Mouse (Mus musculus) hindbrain, postnatal 0 days (tissue): ENCODE measurements around the gene Ppt1. TPM values are rescaled to one million over a fixed set of nuclear protein-coding genes. Genes with fewer than 3 reads are reported as not detected.

Experiments used
- ATAC-seq: fragments of 200-750 bp; cut with Nextera tagmentation; 2 replicates; pipeline ENCODE4 v1.8.0; 2017; ENCODE audit warnings: mild to moderate bottlenecking, moderate TSS enrichment, moderate library complexity
- DNase-seq: peaks from one replicate; pipeline ENCODE4 v3.0.0-alpha.2; 2015; ENCODE audit warnings: low spot score
- H3K27ac ChIP-seq: fragments of 300-500 bp; sonication (generic); 2 replicates; pipeline ENCODE4 v1.5.1; 2014; ENCODE audit warnings: mild to moderate bottlenecking
- H3K27me3 ChIP-seq: fragments of 300-500 bp; sonication (generic); 2 replicates; pipeline ENCODE4 v1.6.1; 2014; ENCODE audit warnings: low read length, mixed read lengths; ENCODE audit not compliant: insufficient read depth
- H3K36me3 ChIP-seq: fragments of 300-500 bp; sonication (generic); 2 replicates; pipeline ENCODE4 v1.6.1; 2014; ENCODE audit warnings: low read length, mixed read lengths; ENCODE audit not compliant: insufficient read depth
- H3K4me1 ChIP-seq: fragments of 300-500 bp; sonication (generic); 2 replicates; pipeline ENCODE4 v1.6.1; 2014; ENCODE audit warnings: antibody characterized with exemption, low read length, mixed read lengths; ENCODE audit not compliant: insufficient read depth
- H3K4me2 ChIP-seq: fragments of 300-500 bp; sonication (generic); 2 replicates; pipeline ENCODE4 v1.6.1; 2014; ENCODE audit warnings: low read depth, mild to moderate bottlenecking, low read length, moderate library complexity, mixed read lengths
- H3K4me3 ChIP-seq: fragments of 300-500 bp; sonication (generic); 2 replicates; pipeline ENCODE4 v1.5.1; 2014; ENCODE audit warnings: low read length
- H3K9ac ChIP-seq: fragments of 300-500 bp; sonication (generic); replicated peaks from 2 replicates; pipeline ENCODE4 v1.6.1; 2014; ENCODE audit warnings: mild to moderate bottlenecking, low read length, moderate library complexity, mixed read lengths
- H3K9me3 ChIP-seq: fragments of 300-500 bp; sonication (generic); 2 replicates; pipeline ENCODE4 v1.6.1; 2016; ENCODE audit warnings: low read length, mixed read lengths
- CTCF ChIP-seq: IDR thresholded peaks from 2 replicates; pipeline ENCODE4 v1.5.1; 2016; ENCODE audit warnings: antibody characterized with exemption, control low read depth, low read depth
- WGBS: fragments of 180-500 bp; shearing (Covaris S2); extraction: QIAGEN DNeasy Blood & Tissue Kit; methylation state at CpG from one replicate; pipeline ENCODE4 v1.1.7; 2014; 5-methylcytosine and 5-hydroxymethylcytosine counted together
- polyA plus RNA-seq: library from polyadenylated mRNA; unstranded; fragments of >200 nt; fragmentation: Nextera tagmentation; extraction: Ambion mirVana; gene quantifications from 2 replicates; pipeline ENCODE4 v1.2.1, GENCODE M21; 2015
- total RNA-seq: library from RNA; depleted of rRNA; stranded (reverse); fragments of >200 nt; gene quantifications from 2 replicates; pipeline ENCODE4 v1.2.3, GENCODE M21; 2014

Ppt1 gene
- total and polyA plus RNA-seq, 2 experiments from 2014 or later: 29.0 to 88.5 TPM

- H3K4me2 ChIP-seq: no peak overlapping the region
- DNase-seq (no peak), ATAC-seq (no peak)
- no peaks in the 10 kb centered on the region for H3K4me1 ChIP-seq
- no peaks in the 10 kb centered on the region for H3K36me3 ChIP-seq
- H3K9me3 ChIP-seq: no peaks in the 10 kb centered on the region
- no peak overlapping the region for H3K9ac ChIP-seq
- no peak overlapping the region for H3K4me3 ChIP-seq
- no peak overlapping the region for H3K27ac ChIP-seq
- TF ChIP-seq CTCF: no peak
- no peaks in the 10 kb centered on the region for H3K27me3 ChIP-seq
Measured at GRCm38 (mm10) chr4:122827651-122828050, 8.4 kb upstream of the Ppt1 start.

- Histone ChIP-seq H3K36me3 (no peaks in the 10 kb centered on the region), H3K27ac (no peak overlapping the region), H3K27me3 (no peaks in the 10 kb centered on the region), H3K4me2 (no peak overlapping the region), H3K4me3 (no peak overlapping the region), H3K9me3 (no peaks in the 10 kb centered on the region), H3K4me1 (no peaks in the 10 kb centered on the region), H3K9ac (no peak overlapping the region)
- TF ChIP-seq CTCF: no peak
- DNase-seq (no peak), ATAC-seq (no peak)
- WGBS: 91% methylated on average over 6 of the region's 6 CpGs
Measured at GRCm38 (mm10) chr4:122829339-122829738, 6.7 kb upstream of the Ppt1 start.

- no peaks in the 10 kb centered on the region for H3K36me3 ChIP-seq
- no peaks in the 10 kb centered on the region for H3K27me3 ChIP-seq
- H3K27ac ChIP-seq: no peak overlapping the region
- no peaks in the 10 kb centered on the region for H3K9me3 ChIP-seq
- DNase-seq: peak; percentile 4
- H3K4me3 ChIP-seq: no peak overlapping the region
- peaks cover 5% of the 10 kb centered on the region; the same call in 1 of the 2 replicates for H3K4me1 ChIP-seq
- no peak overlapping the region for H3K9ac ChIP-seq
- no peak for TF ChIP-seq CTCF
- 3% methylated on average over 1 of the region's 1 CpGs for WGBS
- ATAC-seq: no peak
- no peak overlapping the region for H3K4me2 ChIP-seq
Measured at GRCm38 (mm10) chr4:122831888-122832287, 4.2 kb upstream of the Ppt1 start.

- WGBS: 0% methylated on average over 7 of the region's 7 CpGs
- no peaks in the 10 kb centered on the region for H3K9me3 ChIP-seq
- H3K27me3 ChIP-seq: no peaks in the 10 kb centered on the region
- peaks cover 10% of the 10 kb centered on the region; the same call in 1 of the 2 replicates for H3K4me1 ChIP-seq
- ATAC-seq (peak; percentile 55), DNase-seq (no peak)
- peak overlapping the region; percentile 91 for H3K9ac ChIP-seq
- no peaks in the 10 kb centered on the region for H3K36me3 ChIP-seq
- TF ChIP-seq CTCF: no peak
- peak overlapping the region; percentile 87 for H3K27ac ChIP-seq
- H3K4me3 ChIP-seq: peak overlapping the region; percentile 81
- peak overlapping the region; percentile 68 for H3K4me2 ChIP-seq
Measured at GRCm38 (mm10) chr4:122836403-122836775, 347 bp downstream of the Ppt1 start.

- peak overlapping the region; percentile 68 for H3K4me2 ChIP-seq
- H3K36me3 ChIP-seq: no peaks in the 10 kb centered on the region
- peaks cover 10% of the 10 kb centered on the region; the same call in 1 of the 2 replicates for H3K4me1 ChIP-seq
- no peaks in the 10 kb centered on the region for H3K9me3 ChIP-seq
- no peak overlapping the region; the same call in 1 of the 2 replicates for H3K9ac ChIP-seq
- H3K27me3 ChIP-seq: no peaks in the 10 kb centered on the region
- no peak for TF ChIP-seq CTCF
- ATAC-seq (no peak), DNase-seq (no peak)
- H3K4me3 ChIP-seq: peak overlapping the region; percentile 81; the same call in 1 of the 2 replicates
- no peak overlapping the region for H3K27ac ChIP-seq
- 66% methylated on average over 6 of the region's 6 CpGs for whole genome bisulfite sequencing
Measured at GRCm38 (mm10) chr4:122837180-122837730, 1.2 kb downstream of the Ppt1 start.

GRCm38 (mm10) chr4:122837994-122838393, 2.0 kb downstream of the Ppt1 start:
- H3K27me3 ChIP-seq: no peaks in the 10 kb centered on the region
- DNase-seq (peak; percentile 21), ATAC-seq (no peak)
- no peak overlapping the region for H3K4me2 ChIP-seq
- no peak for TF ChIP-seq CTCF
- WGBS: 72% methylated on average over 2 of the region's 2 CpGs
- no peak overlapping the region for H3K9ac ChIP-seq
- H3K4me1 ChIP-seq: peaks cover 10% of the 10 kb centered on the region; the same call in 1 of the 2 replicates
- H3K27ac ChIP-seq: no peak overlapping the region
- H3K9me3 ChIP-seq: no peaks in the 10 kb centered on the region
- no peak overlapping the region for H3K4me3 ChIP-seq
- no peaks in the 10 kb centered on the region for H3K36me3 ChIP-seq

- H3K4me2 ChIP-seq: no peak overlapping the region
- H3K27me3 ChIP-seq: no peaks in the 10 kb centered on the region
- TF ChIP-seq CTCF: no peak
- H3K9me3 ChIP-seq: no peaks in the 10 kb centered on the region
- peaks cover 10% of the 10 kb centered on the region; the same call in 1 of the 2 replicates for H3K4me1 ChIP-seq
- ATAC-seq (no peak), DNase-seq (no peak)
- H3K36me3 ChIP-seq: no peaks in the 10 kb centered on the region
- no peak overlapping the region for H3K27ac ChIP-seq
- no peak overlapping the region for H3K9ac ChIP-seq
- no peak overlapping the region for H3K4me3 ChIP-seq
- 63% methylated on average over 1 of the region's 1 CpGs for WGBS
Measured at GRCm38 (mm10) chr4:122838416-122838815, 2.4 kb downstream of the Ppt1 start.
